Mouse (Mus musculus) forebrain, embryonic 12.5 days (tissue): ENCODE measurements at regions not wholly inside any gene's neighbourhood (a gene's known extent, or its start where the extent isn't known, plus 50 kb on each side); places are given as distances from the start of the nearest gene placed in this dataset.

Experiments
- ATAC-seq: fragments of 200-750 bp; cut with Nextera tagmentation; 2 replicates; pipeline ENCODE4 v1.8.0; 2017; ENCODE audit warnings: moderate TSS enrichment; ENCODE audit not compliant: low FRiP score
- H3K27ac ChIP-seq: fragments of 300-500 bp; sonication (generic); 2 replicates; pipeline ENCODE4 v1.5.1; 2016; ENCODE audit warnings: mild to moderate bottlenecking
- H3K27me3 ChIP-seq: fragments of 300-500 bp; sonication (generic); 2 replicates; pipeline ENCODE4 v1.6.1; 2016; ENCODE audit warnings: mild to moderate bottlenecking
- H3K36me3 ChIP-seq: fragments of 300-500 bp; sonication (generic); replicated peaks from 2 replicates; pipeline ENCODE4 v1.6.1; 2016; ENCODE audit warnings: mild to moderate bottlenecking
- H3K4me1 ChIP-seq: fragments of 300-500 bp; sonication (generic); 2 replicates; pipeline ENCODE4 v1.6.1; 2016
- H3K4me2 ChIP-seq: fragments of 300-500 bp; sonication (generic); 2 replicates; pipeline ENCODE4 v1.6.1; 2016; ENCODE audit warnings: mild to moderate bottlenecking, moderate library complexity
- H3K4me3 ChIP-seq: fragments of 300-500 bp; sonication (generic); replicated peaks from 2 replicates; pipeline ENCODE4 v1.5.1; 2016; ENCODE audit warnings: mild to moderate bottlenecking
- H3K9ac ChIP-seq: fragments of 300-500 bp; sonication (generic); 2 replicates; pipeline ENCODE4 v1.6.1; 2016; ENCODE audit warnings: mild to moderate bottlenecking
- H3K9me3 ChIP-seq: fragments of 300-500 bp; sonication (generic); 2 replicates; pipeline ENCODE4 v1.6.1; 2016
- WGBS: fragments of 180-500 bp; shearing (Covaris S2); methylation state at CpG from one replicate; pipeline ENCODE4 v1.1.7; 2016; 5-methylcytosine and 5-hydroxymethylcytosine counted together

GRCm38 (mm10) chr12:71467820-71468219 lies 158.1 kb downstream of the Dact1 start:
- Histone ChIP-seq H3K27me3 (no peaks in the 10 kb centered on the region), H3K27ac (no peak overlapping the region), H3K4me3 (no peak overlapping the region), H3K4me1 (peaks cover 9% of the 10 kb centered on the region), H3K9me3 (no peaks in the 10 kb centered on the region), H3K36me3 (no peaks in the 10 kb centered on the region), H3K9ac (no peak overlapping the region), H3K4me2 (no peak overlapping the region)
- no peak for ATAC-seq
- WGBS = 81% methylated on average over 7 of the region's 7 CpGs

GRCm38 (mm10) chr12:71468324-71468723 lies 158.6 kb downstream of the Dact1 start:
- no peak overlapping the region for H3K9ac ChIP-seq
- H3K4me3 ChIP-seq = no peak overlapping the region
- H3K9me3 ChIP-seq = no peaks in the 10 kb centered on the region
- H3K27ac ChIP-seq = no peak overlapping the region
- ATAC-seq = no peak
- H3K36me3 ChIP-seq = no peaks in the 10 kb centered on the region
- H3K4me1 ChIP-seq = peaks cover 9% of the 10 kb centered on the region
- no peaks in the 10 kb centered on the region for H3K27me3 ChIP-seq
- WGBS = 35% methylated on average over 6 of the region's 6 CpGs
- no peak overlapping the region for H3K4me2 ChIP-seq

- no peak overlapping the region for H3K4me2 ChIP-seq
- H3K27ac ChIP-seq = no peak overlapping the region
- H3K36me3 ChIP-seq = no peaks in the 10 kb centered on the region
- ATAC-seq = no peak
- peaks cover 9% of the 10 kb centered on the region for H3K4me1 ChIP-seq
- peaks cover 5% of the 10 kb centered on the region; the same call in 1 of the 2 replicates for H3K27me3 ChIP-seq
- no peak overlapping the region for H3K4me3 ChIP-seq
- 89% methylated on average over 13 of the region's 13 CpGs for WGBS
- H3K9ac ChIP-seq = no peak overlapping the region
- no peaks in the 10 kb centered on the region for H3K9me3 ChIP-seq
Measured at GRCm38 (mm10) chr12:71470983-71471715, 161.5 kb downstream of the Dact1 start.

GRCm38 (mm10) chr12:71471720-71472119 lies 162.0 kb downstream of the Dact1 start:
- no peak for ATAC-seq
- Histone ChIP-seq H3K4me2 (no peak overlapping the region), H3K27me3 (peaks cover 6% of the 10 kb centered on the region; the same call in 1 of the 2 replicates), H3K9ac (no peak overlapping the region), H3K4me3 (no peak overlapping the region), H3K4me1 (peaks cover 9% of the 10 kb centered on the region), H3K27ac (no peak overlapping the region), H3K9me3 (no peaks in the 10 kb centered on the region), H3K36me3 (no peaks in the 10 kb centered on the region)
- 95% methylated on average over 4 of the region's 4 CpGs for WGBS

DNA sequence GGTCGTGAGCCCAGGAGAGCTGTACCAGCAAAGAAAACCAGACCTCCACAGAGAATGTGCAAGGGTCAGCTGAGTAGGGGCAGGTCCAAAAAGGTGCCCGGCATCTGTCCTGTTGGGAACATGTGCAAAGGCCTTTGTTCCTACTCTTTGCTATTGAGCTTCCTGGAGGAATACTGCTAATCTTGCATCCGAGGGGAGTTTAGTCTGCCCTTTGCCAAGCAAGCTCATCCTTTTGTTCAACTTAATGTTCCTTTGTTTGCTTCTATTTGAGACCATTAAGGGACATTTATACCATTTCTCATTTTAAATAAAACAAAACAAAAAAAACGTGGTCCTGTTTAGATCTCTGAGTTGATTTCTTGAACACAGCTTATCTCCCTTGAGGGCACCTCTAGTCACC lies 166.6 kb downstream of the Dact1 start:
- peaks cover 11% of the 10 kb centered on the region for H3K4me1 ChIP-seq
- 52% methylated on average over 4 of the region's 4 CpGs for WGBS
- H3K9me3 ChIP-seq = no peaks in the 10 kb centered on the region
- no peak for ATAC-seq
- no peak overlapping the region for H3K4me2 ChIP-seq
- H3K27me3 ChIP-seq = peaks cover 28% of the 10 kb centered on the region
- H3K36me3 ChIP-seq = no peaks in the 10 kb centered on the region
- no peak overlapping the region for H3K9ac ChIP-seq
- no peak overlapping the region for H3K4me3 ChIP-seq
- no peak overlapping the region for H3K27ac ChIP-seq

DNA sequence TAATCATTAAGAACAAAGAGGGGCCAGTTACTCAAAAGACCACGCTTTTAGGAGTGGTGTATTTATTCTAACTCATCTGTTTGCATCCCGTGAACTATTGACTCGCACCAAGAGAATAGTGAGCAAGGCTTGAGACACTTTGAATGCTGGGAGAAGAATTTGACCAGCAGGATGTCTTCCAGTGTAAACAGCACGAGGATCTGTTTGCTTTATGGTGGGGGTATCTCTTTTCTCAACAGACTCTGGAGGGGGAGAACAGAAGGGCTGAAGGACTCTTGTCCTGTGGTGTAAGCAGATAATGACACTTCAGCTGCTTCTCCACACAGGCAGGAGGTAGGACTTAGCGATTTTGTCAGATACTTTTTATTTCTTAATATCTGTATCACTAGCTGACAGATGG lies 168.0 kb downstream of the Dact1 start:
- no peaks in the 10 kb centered on the region for H3K36me3 ChIP-seq
- no peaks in the 10 kb centered on the region for H3K9me3 ChIP-seq
- 16% methylated on average over 5 of the region's 5 CpGs for WGBS
- no peak overlapping the region for H3K4me3 ChIP-seq
- H3K27ac ChIP-seq = no peak overlapping the region
- H3K9ac ChIP-seq = no peak overlapping the region
- H3K27me3 ChIP-seq = peaks cover 28% of the 10 kb centered on the region
- peaks cover 16% of the 10 kb centered on the region for H3K4me1 ChIP-seq
- H3K4me2 ChIP-seq = no peak overlapping the region
- no peak for ATAC-seq

DNA sequence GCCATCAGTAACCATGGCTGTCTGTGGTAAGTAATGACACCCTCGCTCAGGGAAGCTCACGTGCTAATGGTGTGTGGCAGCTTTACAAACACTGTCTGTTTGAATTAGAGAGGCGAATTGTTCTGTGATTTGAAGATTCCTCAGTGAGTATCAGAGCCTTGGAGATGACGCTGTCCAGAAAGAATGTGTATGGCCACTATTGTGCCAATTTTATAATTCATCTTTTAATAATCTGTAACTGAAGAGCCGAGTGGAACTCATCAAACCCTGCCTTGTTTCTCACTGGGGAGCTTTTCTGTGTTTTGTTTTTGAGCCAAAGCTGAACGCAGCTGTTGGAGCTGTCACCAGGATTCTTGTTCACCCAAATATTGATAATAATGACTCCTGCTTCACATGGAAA lies 171.7 kb downstream of the Dact1 start:
- Histone ChIP-seq H3K9ac (no peak overlapping the region), H3K27ac (no peak overlapping the region), H3K27me3 (peaks cover 26% of the 10 kb centered on the region), H3K36me3 (no peaks in the 10 kb centered on the region), H3K4me1 (peaks cover 16% of the 10 kb centered on the region), H3K4me3 (no peak overlapping the region), H3K9me3 (no peaks in the 10 kb centered on the region), H3K4me2 (no peak overlapping the region)
- WGBS = 70% methylated on average over 6 of the region's 6 CpGs
- ATAC-seq = no peak

DNA sequence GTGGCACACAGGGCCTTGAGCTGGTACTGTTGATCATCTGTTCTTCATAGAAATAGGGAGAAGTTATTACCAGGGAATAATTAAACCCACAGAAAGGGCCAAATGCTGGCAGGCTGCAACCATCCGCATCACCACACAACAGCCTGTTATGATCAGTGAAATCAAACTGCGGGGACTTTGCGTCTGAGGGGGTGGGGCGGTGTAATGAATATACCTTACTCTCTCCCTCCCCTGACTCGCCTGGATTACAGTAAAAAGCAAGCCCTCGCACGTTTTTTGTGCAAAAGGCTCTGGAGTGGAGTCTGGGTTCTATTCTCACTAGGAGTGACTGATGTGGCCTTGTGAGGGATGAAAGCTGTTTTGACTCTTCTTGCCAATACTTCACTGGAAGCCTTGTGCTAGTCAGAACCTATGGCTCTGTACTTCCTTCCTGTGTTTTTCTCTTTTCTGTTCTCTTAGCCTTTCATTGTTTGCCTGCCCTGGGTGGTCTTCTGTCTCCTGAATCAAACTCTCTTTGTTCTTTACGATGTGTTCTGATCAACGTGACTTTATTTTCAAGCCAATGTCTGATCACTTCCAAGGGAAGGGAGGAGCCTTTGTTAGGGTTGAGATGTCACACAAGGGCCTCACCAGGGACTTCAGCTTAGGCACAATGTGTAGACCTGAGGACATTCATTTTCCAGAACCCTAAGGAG lies 172.4 kb downstream of the Dact1 start:
- H3K4me2 ChIP-seq = no peak overlapping the region
- H3K9ac ChIP-seq = no peak overlapping the region
- H3K27me3 ChIP-seq = peaks cover 26% of the 10 kb centered on the region
- H3K4me3 ChIP-seq = no peak overlapping the region
- 50% methylated on average over 9 of the region's 9 CpGs for WGBS
- no peak for ATAC-seq
- H3K27ac ChIP-seq = no peak overlapping the region
- no peaks in the 10 kb centered on the region for H3K9me3 ChIP-seq
- H3K36me3 ChIP-seq = no peaks in the 10 kb centered on the region
- peaks cover 16% of the 10 kb centered on the region for H3K4me1 ChIP-seq

- H3K27ac ChIP-seq = no peak overlapping the region
- no peak overlapping the region for H3K4me2 ChIP-seq
- peaks cover 26% of the 10 kb centered on the region for H3K27me3 ChIP-seq
- H3K9ac ChIP-seq = no peak overlapping the region
- 43% methylated on average over 2 of the region's 2 CpGs for WGBS
- no peaks in the 10 kb centered on the region for H3K9me3 ChIP-seq
- H3K4me3 ChIP-seq = no peak overlapping the region
- H3K36me3 ChIP-seq = no peaks in the 10 kb centered on the region
- H3K4me1 ChIP-seq = peaks cover 13% of the 10 kb centered on the region
- ATAC-seq = no peak
Measured at GRCm38 (mm10) chr12:71482619-71483018, 172.9 kb downstream of the Dact1 start.

- no peak overlapping the region for H3K4me3 ChIP-seq
- H3K36me3 ChIP-seq = no peaks in the 10 kb centered on the region
- no peak for ATAC-seq
- peaks cover 11% of the 10 kb centered on the region for H3K4me1 ChIP-seq
- WGBS = 91% methylated on average over 7 of the region's 7 CpGs
- no peak overlapping the region for H3K9ac ChIP-seq
- no peak overlapping the region for H3K27ac ChIP-seq
- H3K9me3 ChIP-seq = no peaks in the 10 kb centered on the region
- H3K4me2 ChIP-seq = no peak overlapping the region
- H3K27me3 ChIP-seq = peaks cover 20% of the 10 kb centered on the region
Measured at GRCm38 (mm10) chr12:71483536-71484165, 174.0 kb downstream of the Dact1 start.

DNA sequence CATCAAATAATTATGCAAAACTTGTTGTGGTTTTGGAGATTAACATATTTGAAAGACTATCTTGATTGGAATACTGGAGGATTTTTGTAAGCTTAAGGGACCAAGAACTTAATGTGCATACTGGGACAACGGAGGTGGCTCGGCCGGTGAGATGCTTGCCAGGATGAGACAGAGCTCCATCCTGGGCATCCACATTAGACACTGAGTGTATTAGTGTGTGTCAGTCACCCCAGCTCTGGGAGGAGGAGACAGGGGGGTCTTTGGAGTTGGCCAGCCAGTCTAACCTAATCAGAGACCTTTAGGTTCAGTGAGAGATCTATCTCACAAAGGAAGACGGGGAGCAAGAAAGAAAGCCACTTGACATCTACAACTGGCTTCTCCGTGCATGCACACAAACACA lies 174.6 kb downstream of the Dact1 start:
- no peak overlapping the region for H3K4me2 ChIP-seq
- WGBS = 92% methylated on average over 5 of the region's 5 CpGs
- no peak overlapping the region for H3K9ac ChIP-seq
- no peaks in the 10 kb centered on the region for H3K9me3 ChIP-seq
- no peaks in the 10 kb centered on the region for H3K36me3 ChIP-seq
- peaks cover 11% of the 10 kb centered on the region for H3K4me1 ChIP-seq
- H3K27me3 ChIP-seq = peaks cover 14% of the 10 kb centered on the region
- no peak for ATAC-seq
- H3K4me3 ChIP-seq = no peak overlapping the region
- H3K27ac ChIP-seq = no peak overlapping the region

- WGBS = 82% methylated on average over 12 of the region's 12 CpGs
- H3K27ac ChIP-seq = no peak overlapping the region
Measured at GRCm38 (mm10) chr12:71486078-71486477, 176.4 kb downstream of the Dact1 start.

More at GRCm38 (mm10) chr12:71486078-71486477, 176.4 kb downstream of the Dact1 start:
- no peaks in the 10 kb centered on the region for H3K36me3 ChIP-seq
- no peak overlapping the region for H3K4me2 ChIP-seq
- H3K9ac ChIP-seq = no peak overlapping the region
- no peak for ATAC-seq
- peaks cover 5% of the 10 kb centered on the region; the same call in 1 of the 2 replicates for H3K27me3 ChIP-seq
- no peaks in the 10 kb centered on the region for H3K9me3 ChIP-seq
- H3K4me3 ChIP-seq = no peak overlapping the region
- H3K4me1 ChIP-seq = peaks cover 11% of the 10 kb centered on the region
